Mouse (Mus musculus) thymus, adult 18-20 months (tissue): ENCODE data around the gene Shisa8.

Source experiments
- DNase-seq, 2 experiments: peaks; one replicate each; pipeline ENCODE4 v3.0.0; 2022; ENCODE audit warnings: mixed read lengths in 2 of 2

The Shisa8 gene

DNA sequence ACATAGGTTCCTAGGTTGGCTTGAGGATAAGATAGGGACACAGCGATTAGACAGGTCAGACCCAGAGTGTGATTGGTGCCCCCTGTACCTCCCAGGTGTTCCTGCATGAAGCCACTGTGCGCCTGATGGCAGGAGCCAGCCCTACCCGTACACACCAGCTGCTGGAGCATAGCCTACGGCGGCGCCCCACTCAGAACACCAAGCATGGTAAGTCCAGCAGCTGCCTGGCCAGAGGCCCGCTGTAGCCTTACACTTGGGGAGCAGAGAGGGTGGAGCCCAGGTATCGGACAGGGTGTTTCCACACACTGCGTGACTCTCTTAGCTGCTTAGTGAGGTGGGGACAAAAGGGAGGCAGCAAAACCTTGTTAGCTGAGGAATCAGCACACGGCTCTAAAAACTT is 9.5 kb downstream of the Shisa8 start:
- DNase-seq = no peak

- no peak for DNase-seq
These were observed 10.5 kb downstream of the Shisa8 start for GRCm38 (mm10) chr15:82202086-82202485.

GRCm38 (mm10) chr15:82199546-82199945 is 13.1 kb downstream of the Shisa8 start:
- DNase-seq = no peak

DNA sequence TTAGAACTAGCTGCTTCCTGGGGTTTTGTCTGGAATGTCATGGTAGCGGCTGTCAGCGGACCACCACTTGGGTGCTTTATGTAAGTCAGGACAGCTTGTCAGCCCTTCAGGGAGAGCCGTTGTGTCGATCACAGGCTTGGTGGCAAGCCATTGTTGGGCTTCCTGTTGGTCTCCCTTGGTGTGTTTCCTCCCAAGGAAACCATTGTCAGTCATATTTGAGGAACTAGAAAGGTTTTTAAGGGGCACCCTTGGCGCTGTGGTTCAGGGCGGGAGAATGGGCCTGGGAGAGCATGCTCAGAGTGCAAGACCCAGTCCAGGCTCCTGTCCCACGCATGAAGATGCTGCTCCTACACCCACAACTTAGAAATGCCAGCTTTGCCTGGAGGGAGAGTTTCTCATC is 14.3 kb downstream of the Shisa8 start:
- DNase-seq = no peak

- no peak for DNase-seq
These were observed 14.7 kb downstream of the Shisa8 start for GRCm38 (mm10) chr15:82197937-82198336.

DNA sequence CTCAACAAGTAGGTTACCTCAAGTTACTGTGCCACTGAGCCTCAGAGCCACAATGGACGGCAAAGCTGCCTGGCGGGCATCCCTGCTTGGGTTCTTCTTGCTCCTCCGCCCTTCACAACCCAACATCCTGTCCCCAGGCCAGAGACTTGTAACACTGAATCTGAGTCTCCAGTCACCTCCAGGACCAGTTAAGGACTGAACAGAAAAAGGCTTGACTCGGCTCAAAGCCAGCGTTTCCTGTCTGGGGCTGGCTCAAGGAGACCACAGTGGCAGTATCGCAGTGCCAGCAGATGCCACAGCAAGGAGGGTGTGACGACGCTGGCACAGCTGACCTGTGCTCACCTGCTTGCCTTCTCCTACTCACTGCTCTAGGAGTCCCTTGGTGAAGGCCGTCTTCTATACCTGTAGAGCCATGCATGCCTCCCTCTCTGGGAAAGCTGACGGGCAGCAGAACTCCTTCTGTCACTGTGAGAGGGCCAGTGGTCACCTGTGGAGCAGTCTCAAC is 15.3 kb downstream of the Shisa8 start:
- DNase-seq = no peak

GRCm38 (mm10) chr15:82196300-82196699 is 16.3 kb downstream of the Shisa8 start:
- DNase-seq = no peak

- DNase-seq = no peak
These were observed 20.0 kb downstream of the Shisa8 start for GRCm38 (mm10) chr15:82192617-82193016.

GRCm38 (mm10) chr15:82188481-82189240 is 24.0 kb downstream of the Shisa8 start:
- no peak for DNase-seq

DNA sequence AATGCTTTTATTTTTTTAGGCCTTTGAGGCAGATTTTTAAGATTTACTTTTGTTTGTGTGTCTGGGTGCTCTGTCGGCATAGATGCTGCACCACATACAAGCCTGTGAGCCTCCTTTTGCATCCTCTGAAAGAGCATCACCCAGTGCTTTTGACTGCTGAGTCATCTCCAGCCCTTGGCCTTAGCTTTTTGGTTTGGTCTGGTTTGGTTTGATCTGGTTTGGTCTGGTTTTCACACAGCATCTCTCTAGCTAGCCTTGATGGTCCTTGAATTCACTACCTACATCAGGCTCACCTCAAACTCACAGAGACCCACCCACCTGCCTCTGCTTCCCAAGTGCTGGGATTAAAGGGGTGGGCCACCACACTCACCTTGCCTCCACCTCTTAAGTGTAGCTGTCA is 24.7 kb downstream of the Shisa8 start:
- DNase-seq = no peak

DNA sequence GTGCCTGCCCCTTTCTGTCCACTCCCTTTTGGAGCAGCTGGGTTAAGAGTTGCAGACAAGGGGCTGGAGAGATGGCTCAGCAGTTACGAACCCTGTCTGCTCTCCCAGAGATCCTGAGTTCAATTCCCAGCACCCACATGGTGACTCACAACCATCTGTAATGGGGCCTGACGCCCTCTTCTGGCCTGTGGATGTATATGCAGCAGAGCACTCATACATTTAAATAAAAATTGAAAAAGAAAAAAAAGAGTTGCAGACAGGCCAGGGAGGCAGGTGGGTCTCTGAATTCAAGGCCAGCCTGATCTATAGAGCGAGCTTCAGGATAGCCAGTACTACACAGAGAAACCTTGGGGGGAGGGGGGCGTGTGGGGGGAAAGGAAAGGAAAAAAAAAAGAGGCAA is 25.2 kb downstream of the Shisa8 start:
- DNase-seq = no peak

DNA sequence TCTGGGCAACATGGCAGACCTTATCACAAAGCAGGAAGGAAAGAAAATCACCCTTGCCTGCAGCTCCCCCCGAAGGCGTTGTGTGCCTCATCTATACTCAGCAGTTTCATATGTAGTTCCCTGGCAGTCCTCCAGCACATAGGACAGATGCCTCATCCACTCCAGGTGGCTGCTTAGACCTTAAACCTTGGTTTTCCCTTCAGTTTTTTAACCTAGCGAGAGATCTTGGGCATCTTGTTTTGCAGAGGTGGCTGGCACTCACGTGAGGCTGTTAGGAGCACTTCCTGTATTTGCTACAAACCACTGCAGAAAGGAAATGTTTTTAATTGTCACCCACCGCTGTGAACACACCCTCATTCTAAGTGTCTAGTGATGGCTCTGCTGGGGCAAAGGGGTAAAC is 25.7 kb downstream of the Shisa8 start:
- no peak for DNase-seq

DNA sequence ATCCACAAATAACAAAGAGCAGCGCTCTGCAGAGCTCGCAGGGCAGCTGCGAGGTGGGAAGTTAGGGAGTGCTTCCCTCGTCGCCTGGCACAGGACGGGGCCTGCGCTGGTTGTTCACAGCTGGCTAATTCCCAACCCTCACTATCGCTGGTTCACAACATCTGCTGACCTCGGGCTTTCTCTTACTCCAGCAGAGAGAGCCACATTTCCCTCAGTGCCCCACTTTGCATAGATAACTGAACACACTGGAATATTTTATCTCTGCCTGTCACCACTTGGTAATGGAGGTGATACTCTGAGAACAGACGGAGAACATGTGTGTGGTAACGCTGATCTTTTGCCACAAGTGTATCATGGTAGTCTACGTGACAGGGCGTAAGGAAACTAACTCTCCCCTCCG is 26.5 kb downstream of the Shisa8 start:
- DNase-seq = no peak

DNA sequence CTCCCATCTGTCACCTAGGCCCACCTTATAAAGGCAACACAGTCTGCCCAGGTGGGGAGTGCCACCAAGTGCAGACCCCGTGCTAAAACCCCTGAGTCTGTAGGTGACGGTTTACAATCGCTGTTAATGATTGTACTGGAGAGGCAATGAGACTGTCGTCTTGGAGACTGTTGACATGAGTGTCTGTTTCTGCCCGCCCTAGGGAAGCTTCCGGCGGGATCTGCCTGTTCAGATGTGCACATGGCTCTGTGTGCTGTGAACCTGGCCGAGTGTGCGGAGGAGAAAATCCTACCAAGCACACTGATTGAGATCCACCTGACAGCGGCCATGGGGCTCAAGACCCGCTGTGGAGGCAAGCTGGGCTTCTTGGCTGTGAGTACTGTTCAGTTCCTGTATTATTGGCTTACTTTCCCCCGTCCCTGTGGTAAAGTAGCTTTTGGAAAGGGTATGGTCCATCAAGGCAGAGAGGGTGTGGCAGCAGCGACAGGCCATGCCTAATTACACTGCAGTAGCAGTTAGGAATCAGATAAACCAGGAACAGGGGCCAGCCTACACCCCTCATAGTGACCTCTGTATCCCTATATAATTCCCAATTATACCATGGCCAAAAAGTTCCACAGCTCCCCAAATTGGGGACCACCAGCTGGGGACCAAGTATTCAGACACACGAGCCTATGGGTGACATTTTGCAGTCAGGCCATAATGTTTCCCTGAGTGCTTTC is 27.4 kb downstream of the Shisa8 start:
- DNase-seq = no peak

- no peak for DNase-seq
These were observed 28.0 kb downstream of the Shisa8 start for GRCm38 (mm10) chr15:82184656-82185055.

DNA sequence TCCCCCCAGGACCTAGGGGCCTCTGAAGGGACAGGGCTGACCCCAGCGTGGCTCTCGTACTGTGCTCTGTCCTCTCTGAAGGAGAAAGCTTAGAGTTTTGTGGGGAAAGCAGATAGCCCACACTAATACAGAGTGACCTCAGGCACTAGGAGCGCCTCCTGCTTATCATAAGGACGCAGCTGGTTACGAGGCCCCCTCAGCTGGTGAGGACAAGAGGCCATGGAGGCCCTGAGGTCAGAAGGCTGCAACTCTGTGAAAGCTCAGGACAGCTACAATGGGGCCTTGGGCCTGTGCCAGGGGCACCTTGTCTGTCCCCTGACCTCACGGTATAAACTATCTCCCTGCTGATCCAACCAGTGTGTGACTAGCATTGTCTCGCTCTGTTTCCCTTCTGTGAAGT is 28.4 kb downstream of the Shisa8 start:
- no peak for DNase-seq

DNA sequence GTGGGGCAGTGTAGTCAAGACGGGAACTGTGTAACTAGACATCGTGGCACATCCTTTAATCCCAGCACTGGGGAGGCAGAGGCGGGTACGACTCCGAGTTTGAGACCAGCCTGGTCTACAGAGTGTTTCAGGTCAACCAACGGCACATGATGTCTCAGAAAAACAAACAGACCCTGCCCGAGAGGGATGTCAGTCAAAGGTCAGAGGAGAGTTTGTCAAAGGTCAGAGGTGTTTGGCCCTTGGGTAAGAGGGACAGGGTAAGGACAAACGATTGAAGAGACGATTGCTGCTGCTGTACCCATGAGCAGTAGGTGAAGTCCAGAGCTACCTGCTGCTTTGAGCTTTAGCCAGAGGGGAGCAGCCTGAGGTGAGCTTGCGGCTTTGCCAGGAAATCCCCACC is 29.0 kb downstream of the Shisa8 start:
- DNase-seq = no peak

DNA sequence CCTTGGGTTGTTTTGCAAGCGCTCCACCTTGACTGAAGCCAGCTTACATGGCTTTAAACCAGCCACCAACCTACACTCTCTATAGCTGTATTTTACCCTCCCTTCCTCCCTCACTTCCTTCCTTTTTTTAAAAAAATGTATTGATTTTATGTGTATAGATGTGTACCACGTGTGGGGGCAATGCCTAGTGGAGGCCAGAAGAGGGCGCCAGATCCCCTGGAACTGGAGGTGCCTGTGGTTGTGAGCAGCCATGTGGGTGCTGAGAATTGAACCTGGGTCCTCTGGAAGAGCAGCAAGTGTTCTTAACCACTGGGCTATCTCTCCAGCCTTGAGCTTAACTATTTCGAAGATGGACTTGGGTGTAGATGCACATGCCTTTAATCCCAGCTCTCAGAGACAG is 30.3 kb downstream of the Shisa8 start:
- no peak for DNase-seq

- no peak for DNase-seq
These were observed 31.5 kb downstream of the Shisa8 start for GRCm38 (mm10) chr15:82181131-82181530.

GRCm38 (mm10) chr15:82177743-82178290 is 34.8 kb downstream of the Shisa8 start:
- no peak for DNase-seq

GRCm38 (mm10) chr15:82175091-82175490 is 37.5 kb downstream of the Shisa8 start:
- DNase-seq = no peak

DNA sequence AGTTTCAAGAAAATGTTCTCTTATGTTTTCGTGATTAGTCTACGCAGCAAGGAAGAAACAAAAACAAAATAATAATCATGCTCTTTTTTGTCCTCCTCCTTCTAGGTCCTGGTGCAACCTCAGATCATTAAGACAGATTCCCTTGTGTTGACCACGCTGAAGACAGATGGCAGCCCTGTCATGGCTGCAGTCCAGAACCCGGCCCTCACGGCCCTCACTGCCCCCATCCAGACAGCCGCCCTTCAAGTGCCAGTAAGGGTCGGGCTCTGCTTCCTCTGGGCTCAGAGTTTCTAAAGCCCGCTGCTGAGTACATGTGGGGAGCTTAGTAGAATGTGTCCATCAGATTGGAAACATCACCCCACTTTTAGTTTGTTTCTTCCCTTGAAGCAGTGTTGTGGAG is 40.0 kb downstream of the Shisa8 start:
- no peak for DNase-seq

- DNase-seq = no peak
These were observed 41.9 kb downstream of the Shisa8 start for GRCm38 (mm10) chr15:82170437-82171377.
